Mouse (Mus musculus) ES-E14 (cell line): ENCODE results near the gene Pnliprp2.

ENCODE experiments used
- HCFC1 ChIP-seq: IDR thresholded peaks from 2 replicates; pipeline ENCODE4 v1.6.1; 2012; ENCODE audit warnings: low read length, inconsistent platforms, borderline replicate concordance; ENCODE audit not compliant: insufficient read depth
- MAFK ChIP-seq: IDR thresholded peaks from 2 replicates; pipeline ENCODE4 v1.6.1; 2014; ENCODE audit warnings: mild to moderate bottlenecking, low read depth, low read length, inconsistent platforms; ENCODE audit not compliant: insufficient read depth
- ZC3H11A ChIP-seq: IDR thresholded peaks from 2 replicates; pipeline ENCODE4 v1.6.1; 2012; ENCODE audit warnings: low read depth, mild to moderate bottlenecking, inconsistent platforms, low read length, borderline replicate concordance
- ZNF384 ChIP-seq: IDR thresholded peaks from 2 replicates; pipeline ENCODE4 v1.6.1; 2012; ENCODE audit warnings: low read depth, low read length, inconsistent platforms

GRCm38 (mm10) chr19:58805191-58805779, 45.8 kb downstream of the Pnliprp2 start:
- TF ChIP-seq HCFC1 (no peak), ZC3H11A (no peak), ZNF384 (no peak), MAFK (no peak)
